Mouse (Mus musculus): ENCODE data around the gene Capn1. TPM values are rescaled to one million over a fixed set of nuclear protein-coding genes. Genes with fewer than 3 reads are reported as not detected.

The Capn1 gene
- polyA plus RNA-seq, 1 experiment from 2014 or later, result 22.4 TPM

DNA sequence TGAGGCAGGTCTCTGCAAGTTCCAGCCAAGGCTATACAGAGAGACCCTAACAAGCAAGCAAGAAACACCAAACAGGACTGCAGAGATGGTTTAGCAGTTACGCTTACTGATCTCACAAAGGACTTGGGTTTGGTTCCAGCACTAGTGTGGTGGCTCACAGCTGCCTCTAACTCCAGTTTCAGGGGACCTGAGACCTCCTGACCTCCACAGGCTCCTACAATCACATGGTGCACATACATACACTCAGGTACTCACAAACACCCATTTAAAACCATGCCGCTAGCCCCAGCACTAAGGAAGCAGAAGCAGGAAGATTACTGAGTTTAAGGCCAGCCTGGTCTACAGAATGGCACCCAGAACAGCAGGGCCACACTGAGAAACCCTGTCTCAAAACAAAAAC, 50.9 kb downstream of the Capn1 start:
- no peaks in the 10 kb centered on the region for H3K36me3 ChIP-seq
- no peak overlapping the region; the same call in 1 of the 2 replicates for H3K9ac ChIP-seq
- peak overlapping the region; percentile 68; the same call in 1 of the 2 replicates for H3K27ac ChIP-seq (replicated peaks)
- no peak for ATAC-seq (ENCODE audit: insufficient number of reproducible peaks, low FRiP score, low TSS enrichment, low read depth)
- peaks cover 27% of the 10 kb centered on the region for H3K4me1 ChIP-seq
- H3K27me3 ChIP-seq, result no peaks in the 10 kb centered on the region
- H3K9me3 ChIP-seq (replicated peaks), result no peaks in the 10 kb centered on the region
- H3K4me2 ChIP-seq (replicated peaks), result peak overlapping the region; percentile 86
- H3K4me3 ChIP-seq (replicated peaks), result peak overlapping the region; percentile 69
- 79% methylated on average over 2 of the region's 2 CpGs for WGBS

DNA sequence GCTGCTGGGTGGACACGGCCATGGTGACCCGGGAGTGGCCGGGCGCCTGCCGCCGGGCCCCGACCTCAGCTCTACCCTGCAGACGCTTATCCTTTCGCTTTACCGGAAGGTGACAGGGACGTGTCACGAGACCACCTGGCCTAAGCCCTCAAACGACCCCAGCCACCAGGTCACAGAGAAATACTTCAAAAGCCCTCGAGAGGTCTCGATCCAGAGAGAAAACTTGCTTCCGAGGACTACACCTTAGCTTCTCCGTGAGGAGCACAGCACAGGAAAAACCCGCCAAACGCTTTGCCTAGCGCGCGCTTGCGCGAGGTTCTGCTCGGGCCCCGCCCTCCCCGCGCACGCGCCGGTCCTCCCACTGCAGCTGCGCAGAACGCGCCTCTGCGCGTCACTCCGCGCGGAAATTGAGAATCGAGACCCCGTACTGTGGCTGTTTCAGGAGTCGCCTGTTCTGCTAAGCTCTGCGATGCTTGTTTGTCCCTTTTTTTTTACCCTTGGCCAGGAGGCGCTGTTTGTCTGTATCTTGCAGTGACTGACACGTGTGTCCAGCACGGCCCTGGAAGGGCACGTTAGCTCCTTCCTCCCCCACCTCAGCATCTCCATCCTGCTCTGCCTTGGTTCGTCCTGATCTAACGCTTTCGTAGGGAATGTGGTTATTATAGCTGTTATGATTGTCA, 51.7 kb downstream of the Capn1 start, which contains the start of gene Pola2:
Pola2 (minus strand) TSS at position 320 of the 680 bp plus-strand sequence.
- ATAC-seq (ENCODE audit: insufficient number of reproducible peaks, low FRiP score, low TSS enrichment, low read depth), result peak; percentile 92
- H3K27me3 ChIP-seq, result no peaks in the 10 kb centered on the region

DNA sequence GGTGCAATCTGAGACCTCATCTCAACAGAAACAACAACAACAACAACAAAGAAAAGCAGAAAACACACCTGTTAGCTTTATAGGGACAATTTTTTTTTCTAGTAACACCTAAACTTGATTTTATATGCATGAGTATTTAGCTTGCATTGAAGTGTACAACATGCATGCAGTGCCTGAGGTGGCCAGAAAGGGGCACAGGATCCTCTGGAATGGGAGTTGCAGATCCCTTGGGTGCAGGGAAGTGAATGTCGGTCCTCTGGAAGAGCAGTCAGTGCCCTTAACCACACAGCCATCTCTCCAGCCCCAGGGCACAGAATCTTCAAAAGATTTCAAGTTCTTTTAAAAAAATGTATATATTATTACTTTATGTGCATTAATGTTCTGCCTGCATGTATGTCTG, 53.0 kb downstream of the Capn1 start:
- H3K4me1 ChIP-seq, result peaks cover 27% of the 10 kb centered on the region
- H3K9me3 ChIP-seq (replicated peaks), result no peaks in the 10 kb centered on the region
- no peak for ATAC-seq (ENCODE audit: insufficient number of reproducible peaks, low FRiP score, low TSS enrichment, low read depth)
- no peak overlapping the region for H3K27ac ChIP-seq (replicated peaks)
- peak overlapping the region; percentile 26; the same call in 1 of the 2 replicates for H3K9ac ChIP-seq
- WGBS, result 13% methylated on average over 1 of the region's 1 CpGs
- H3K4me3 ChIP-seq (replicated peaks), result peak overlapping the region; percentile 69
- peaks cover 12% of the 10 kb centered on the region; the same call in 1 of the 2 replicates for H3K36me3 ChIP-seq
- H3K27me3 ChIP-seq, result no peaks in the 10 kb centered on the region
- peak overlapping the region; percentile 86 for H3K4me2 ChIP-seq (replicated peaks)

More for the DNA sequence above, 51.7 kb downstream of the Capn1 start, which contains the start of gene Pola2:
- H3K4me2 ChIP-seq (replicated peaks), result peak within 1 kb of the TSS; percentile 86
- under 1% methylated on average over 50 of the region's 50 CpGs for WGBS
- H3K9me3 ChIP-seq (replicated peaks), result no peaks in the 10 kb centered on the region
- peaks cover 27% of the 10 kb centered on the region for H3K4me1 ChIP-seq
- H3K36me3 ChIP-seq, result no peaks in the 10 kb centered on the region; the same call in 1 of the 2 replicates
- H3K9ac ChIP-seq, result peak within 1 kb of the TSS; percentile 75
- H3K27ac ChIP-seq (replicated peaks), result peak within 1 kb of the TSS; percentile 68
- peak within 1 kb of the TSS; percentile 69 for H3K4me3 ChIP-seq (replicated peaks)

DNA sequence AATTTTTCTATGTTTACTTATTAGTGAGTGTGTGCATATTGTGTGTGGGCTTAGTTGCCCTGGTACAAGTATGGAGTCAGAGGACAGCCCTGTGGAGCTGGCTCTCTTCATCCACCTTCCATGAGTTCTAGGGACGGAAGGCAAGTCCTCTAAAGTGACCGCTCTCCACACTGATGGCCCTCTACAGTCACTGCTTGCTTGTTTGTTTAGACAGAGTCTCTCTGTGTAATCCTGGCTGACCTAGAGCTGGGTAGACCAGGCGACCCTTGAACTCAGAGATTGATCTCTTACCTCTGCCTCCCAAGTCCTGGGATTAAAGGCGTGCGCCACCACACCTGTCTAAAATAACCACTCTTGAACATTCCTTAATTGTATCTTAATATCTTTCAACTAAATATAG, 58.3 kb downstream of the Capn1 start:
- Histone ChIP-seq H3K4me1 (peaks cover 28% of the 10 kb centered on the region), H3K9me3 (replicated peaks) (no peaks in the 10 kb centered on the region), H3K27me3 (no peaks in the 10 kb centered on the region), H3K27ac (replicated peaks) (no peak overlapping the region), H3K4me2 (replicated peaks) (no peak overlapping the region), H3K36me3 (peaks cover 27% of the 10 kb centered on the region), H3K9ac (no peak overlapping the region), H3K4me3 (replicated peaks) (no peak overlapping the region)
- 87% methylated on average over 5 of the region's 5 CpGs for WGBS
- ATAC-seq (ENCODE audit: insufficient number of reproducible peaks, low FRiP score, low TSS enrichment, low read depth), result no peak

DNA sequence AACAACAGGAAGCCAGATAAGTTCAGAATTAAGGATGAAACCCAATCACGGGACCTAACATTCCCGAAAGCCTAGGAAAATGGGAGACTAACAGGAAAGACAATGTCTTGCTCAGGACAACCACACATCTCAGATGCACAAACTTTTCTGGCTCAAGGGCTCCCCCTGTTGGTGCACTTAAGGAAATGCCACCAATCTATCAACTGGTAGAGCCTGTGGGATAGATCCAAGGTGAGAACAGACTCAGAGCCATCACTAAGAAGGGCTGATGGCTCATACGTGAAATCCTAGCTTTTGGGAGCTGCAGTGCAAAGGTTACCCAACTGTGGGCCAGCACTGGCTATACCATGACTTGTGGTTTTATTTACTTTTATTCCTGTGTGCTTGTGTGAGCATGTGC, 59.0 kb downstream of the Capn1 start:
- peak; percentile 75; the same call in 1 of the 2 replicates for ATAC-seq (ENCODE audit: insufficient number of reproducible peaks, low FRiP score, low TSS enrichment, low read depth)
- H3K9ac ChIP-seq, result no peak overlapping the region
- no peak overlapping the region for H3K4me3 ChIP-seq (replicated peaks)
- peak overlapping the region; percentile 72; the same call in 1 of the 2 replicates for H3K27ac ChIP-seq (replicated peaks)
- peaks cover 33% of the 10 kb centered on the region for H3K4me1 ChIP-seq
- WGBS, result 18% methylated on average over 3 of the region's 3 CpGs
- no peaks in the 10 kb centered on the region for H3K27me3 ChIP-seq
- 0 out of 2 replicates have a peak overlapping the region, but pooled peaks have one; percentile 22 for H3K4me2 ChIP-seq (replicated peaks)
- peaks cover 33% of the 10 kb centered on the region for H3K36me3 ChIP-seq
- H3K9me3 ChIP-seq (replicated peaks), result no peaks in the 10 kb centered on the region

DNA sequence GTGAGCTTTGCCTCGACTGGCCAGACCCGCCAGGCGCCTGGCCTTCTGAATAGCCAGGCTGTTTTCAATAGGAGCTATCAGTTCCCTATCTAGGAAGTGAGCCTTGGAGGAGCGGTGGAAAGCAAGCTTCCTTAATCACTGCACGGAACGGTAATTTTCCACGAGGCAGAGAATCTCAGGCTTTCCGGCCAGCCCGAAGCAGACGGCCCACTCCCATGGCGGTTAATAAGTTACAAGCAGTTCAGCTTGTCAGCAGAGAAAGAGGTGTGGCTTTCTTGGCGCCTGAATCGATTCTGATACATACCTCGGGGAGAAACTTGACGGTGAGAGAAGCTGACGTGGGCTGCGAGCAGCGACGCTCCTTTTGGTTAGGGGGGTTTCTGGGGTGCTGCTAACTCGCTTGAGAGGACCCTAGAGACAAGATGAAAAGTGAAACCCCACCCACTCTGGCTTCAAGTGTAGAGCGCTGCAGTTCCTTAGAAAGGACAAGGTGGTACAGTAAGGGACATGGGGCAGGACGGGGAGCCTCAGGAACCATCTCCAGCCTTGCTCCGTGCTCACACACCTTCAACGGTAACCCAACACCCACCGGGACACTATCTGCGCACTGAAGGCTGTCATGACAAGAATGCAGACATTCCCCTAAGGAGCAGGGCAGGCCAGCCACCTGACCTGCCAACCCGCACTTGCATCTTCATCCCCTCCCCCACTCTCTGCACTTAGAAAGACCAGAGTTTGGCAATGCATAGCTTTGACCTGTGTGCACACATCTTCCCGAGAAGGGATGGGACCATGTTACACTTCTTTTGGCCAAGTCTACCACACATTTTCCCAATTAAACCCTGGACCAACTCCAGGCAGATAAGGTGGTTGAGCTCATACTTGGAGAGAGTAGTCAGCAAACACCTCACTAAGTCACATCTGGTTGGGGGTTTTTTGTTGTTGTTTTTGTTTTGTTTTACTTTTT, 59.7 kb downstream of the Capn1 start:
- Histone ChIP-seq H3K4me2 (replicated peaks) (peak overlapping the region; percentile 22; the same call in 1 of the 2 replicates), H3K9me3 (replicated peaks) (no peaks in the 10 kb centered on the region), H3K4me3 (replicated peaks) (no peak overlapping the region), H3K27ac (replicated peaks) (peak overlapping the region; percentile 72), H3K4me1 (peaks cover 34% of the 10 kb centered on the region), H3K27me3 (no peaks in the 10 kb centered on the region), H3K9ac (no peak overlapping the region), H3K36me3 (peaks cover 38% of the 10 kb centered on the region)
- WGBS, result 56% methylated on average over 28 of the region's 28 CpGs
- 0 out of 2 replicates have a peak, but pooled peaks have one; percentile 21 for ATAC-seq (ENCODE audit: insufficient number of reproducible peaks, low FRiP score, low TSS enrichment, low read depth)

DNA sequence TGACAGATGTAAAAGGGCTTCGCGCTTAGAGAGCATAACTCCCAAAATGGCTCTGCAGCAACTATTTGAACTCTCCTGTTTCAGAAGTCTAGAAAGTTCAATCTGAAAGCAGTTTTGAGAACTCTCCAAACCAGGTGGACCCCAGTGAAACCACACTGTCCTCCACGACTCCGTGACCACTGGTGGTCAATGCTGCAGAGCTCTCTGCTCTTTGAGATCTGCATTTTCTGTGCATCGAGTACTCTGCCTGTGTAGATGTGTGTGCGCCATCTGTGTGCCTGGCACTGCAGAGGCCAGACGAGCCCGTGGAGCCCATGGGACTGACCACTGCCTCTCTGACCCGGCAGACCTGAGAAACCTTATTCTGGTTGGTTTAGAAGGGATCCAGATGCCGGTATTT, 60.8 kb downstream of the Capn1 start:
- H3K4me2 ChIP-seq (replicated peaks), result no peak overlapping the region
- 90% methylated on average over 10 of the region's 10 CpGs for WGBS
- ATAC-seq (ENCODE audit: insufficient number of reproducible peaks, low FRiP score, low TSS enrichment, low read depth), result no peak
- H3K27ac ChIP-seq (replicated peaks), result no peak overlapping the region
- H3K4me3 ChIP-seq (replicated peaks), result no peak overlapping the region
- H3K9ac ChIP-seq, result no peak overlapping the region
- no peaks in the 10 kb centered on the region for H3K27me3 ChIP-seq
- peaks cover 48% of the 10 kb centered on the region for H3K36me3 ChIP-seq
- peaks cover 34% of the 10 kb centered on the region for H3K4me1 ChIP-seq
- H3K9me3 ChIP-seq (replicated peaks), result no peaks in the 10 kb centered on the region

DNA sequence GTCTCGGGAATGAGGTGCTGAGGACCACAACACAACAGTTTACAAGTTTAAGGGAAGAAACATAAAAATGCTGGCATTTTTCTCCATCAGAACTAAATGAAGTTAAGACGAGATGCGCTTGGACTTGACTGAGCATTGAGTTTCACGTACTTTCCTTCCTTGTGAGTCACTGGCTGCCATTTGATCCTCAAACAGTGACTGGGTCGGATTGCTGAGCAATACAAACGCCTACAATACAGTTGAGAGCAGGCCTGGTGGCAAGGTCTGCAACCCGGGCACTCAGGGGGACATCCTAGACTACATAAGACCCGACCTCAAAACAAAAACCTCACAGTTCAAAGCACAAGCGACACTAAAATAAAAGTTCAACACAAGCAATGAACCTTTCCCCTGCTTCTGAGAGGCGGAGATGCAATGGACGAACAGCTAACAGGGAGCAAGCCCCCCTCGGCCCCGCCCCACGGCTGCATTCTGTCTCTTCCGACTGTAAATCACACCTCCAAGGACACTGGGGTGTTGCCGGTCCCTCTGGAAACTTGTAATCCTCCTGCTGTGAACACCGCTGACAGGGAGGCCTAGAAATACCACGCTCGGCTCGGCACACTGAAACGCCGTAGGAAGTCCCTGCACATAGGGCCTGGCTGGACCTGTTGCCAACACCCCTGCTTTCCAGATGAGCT, 61.5 kb downstream of the Capn1 start:
- Histone ChIP-seq H3K36me3 (peaks cover 55% of the 10 kb centered on the region), H3K27ac (replicated peaks) (0 out of 2 replicates have a peak overlapping the region, but pooled peaks have one; percentile 39), H3K4me1 (peaks cover 34% of the 10 kb centered on the region), H3K4me3 (replicated peaks) (no peak overlapping the region), H3K27me3 (no peaks in the 10 kb centered on the region), H3K4me2 (replicated peaks) (no peak overlapping the region), H3K9me3 (replicated peaks) (no peaks in the 10 kb centered on the region), H3K9ac (no peak overlapping the region)
- no peak for ATAC-seq (ENCODE audit: insufficient number of reproducible peaks, low FRiP score, low TSS enrichment, low read depth)
- WGBS, result 76% methylated on average over 22 of the region's 22 CpGs

DNA sequence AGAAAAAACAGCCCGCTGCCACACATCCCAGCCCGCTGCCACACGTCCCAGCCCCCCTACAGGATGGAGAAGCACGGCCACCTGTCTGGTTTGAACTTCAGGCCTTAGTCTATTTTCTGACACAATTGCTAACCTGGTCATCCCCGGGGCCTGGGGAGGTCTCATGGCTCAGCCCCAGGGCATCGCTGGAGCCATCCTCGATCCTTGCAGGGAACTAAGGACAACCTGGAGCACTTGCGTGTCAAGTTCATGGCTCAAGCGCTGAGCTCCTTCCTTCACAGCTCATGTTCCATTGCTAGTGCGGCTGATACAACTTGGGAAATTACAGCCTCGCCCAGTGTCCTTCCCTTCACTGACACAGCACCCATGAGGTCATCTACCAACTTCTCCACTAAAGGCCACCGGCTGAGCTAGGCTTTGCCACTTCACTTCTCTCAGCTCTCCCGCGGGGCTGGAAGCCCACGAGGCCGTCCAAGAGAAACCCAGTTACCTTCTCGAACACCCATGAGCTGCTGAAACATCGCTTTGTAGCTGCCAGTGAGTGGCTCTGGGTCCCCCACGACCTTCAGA, 62.4 kb downstream of the Capn1 start:
- 0 out of 2 replicates have a peak overlapping the region, but pooled peaks have one; percentile 84 for H3K27ac ChIP-seq (replicated peaks)
- peaks cover 34% of the 10 kb centered on the region for H3K4me1 ChIP-seq
- H3K4me3 ChIP-seq (replicated peaks), result no peak overlapping the region
- no peaks in the 10 kb centered on the region for H3K27me3 ChIP-seq
- H3K9ac ChIP-seq, result no peak overlapping the region
- 87% methylated on average over 19 of the region's 19 CpGs for WGBS
- no peaks in the 10 kb centered on the region for H3K9me3 ChIP-seq (replicated peaks)
- peaks cover 56% of the 10 kb centered on the region for H3K36me3 ChIP-seq
- H3K4me2 ChIP-seq (replicated peaks), result no peak overlapping the region
- ATAC-seq (ENCODE audit: insufficient number of reproducible peaks, low FRiP score, low TSS enrichment, low read depth), result no peak

DNA sequence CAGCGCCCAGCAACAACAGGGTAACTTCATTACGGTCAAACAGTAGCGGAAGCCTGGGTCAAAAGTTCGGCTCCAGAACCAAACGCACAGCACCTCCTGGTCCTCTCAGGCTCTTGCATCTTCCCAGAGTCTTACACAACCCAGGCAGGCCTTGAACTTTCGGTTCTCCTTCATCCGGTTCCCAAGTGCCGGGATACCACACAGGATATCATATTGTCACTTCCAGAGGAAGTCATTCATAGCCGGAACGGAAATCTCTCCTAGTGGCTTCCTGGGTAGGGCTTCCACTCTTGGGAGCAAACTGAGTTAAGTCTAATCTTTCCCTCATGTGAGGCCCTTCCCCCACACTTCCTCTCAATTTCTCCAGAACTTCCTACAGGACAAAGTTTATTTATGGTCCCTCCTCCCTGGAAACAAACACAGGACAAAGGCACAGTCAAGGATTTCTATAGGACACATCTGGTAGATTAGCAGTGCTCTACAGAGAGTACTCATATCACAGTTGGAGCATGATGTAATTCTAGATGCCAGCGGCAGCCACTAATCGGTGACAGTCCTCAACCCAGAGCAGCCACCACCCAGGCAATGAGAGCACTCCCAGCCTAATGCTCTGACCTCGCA, 63.5 kb downstream of the Capn1 start:
- Histone ChIP-seq H3K4me2 (replicated peaks) (no peak overlapping the region), H3K36me3 (peaks cover 58% of the 10 kb centered on the region), H3K27me3 (no peaks in the 10 kb centered on the region), H3K9me3 (replicated peaks) (no peaks in the 10 kb centered on the region), H3K4me1 (peaks cover 34% of the 10 kb centered on the region), H3K9ac (peak overlapping the region; percentile 12; the same call in 1 of the 2 replicates), H3K27ac (replicated peaks) (peak overlapping the region; percentile 84), H3K4me3 (replicated peaks) (no peak overlapping the region)
- WGBS, result 52% methylated on average over 13 of the region's 13 CpGs
- peak; percentile 25; the same call in 1 of the 2 replicates for ATAC-seq (ENCODE audit: insufficient number of reproducible peaks, low FRiP score, low TSS enrichment, low read depth)
